Mouse (Mus musculus): Measurements from ENCODE around the gene Epb41l3. TPM values are rescaled to one million over a fixed set of nuclear protein-coding genes. Genes with fewer than 3 reads are reported as not detected.

The Epb41l3 gene
- total RNA-seq, 1 experiment from 2014 or later, result 3.2 TPM

GRCm38 (mm10) chr17:69303579-69304274, 228.2 kb downstream of the Epb41l3 start:
- no peak for ATAC-seq (replicated peaks; ENCODE audit: low read depth, poor library complexity, severe bottlenecking)

- ATAC-seq (replicated peaks; ENCODE audit: low read depth, poor library complexity, severe bottlenecking), result no peak
Observed at GRCm38 (mm10) chr17:69307636-69308035, 232.2 kb downstream of the Epb41l3 start.

- ATAC-seq (replicated peaks; ENCODE audit: low read depth, poor library complexity, severe bottlenecking), result no peak
Observed at GRCm38 (mm10) chr17:69309872-69310271, 234.4 kb downstream of the Epb41l3 start.

GRCm38 (mm10) chr17:69320496-69320895, 245.0 kb downstream of the Epb41l3 start:
- peak; percentile 99 for ATAC-seq (replicated peaks; ENCODE audit: low read depth, poor library complexity, severe bottlenecking)

- ATAC-seq (replicated peaks; ENCODE audit: low read depth, poor library complexity, severe bottlenecking), result no peak
Observed at GRCm38 (mm10) chr17:69322721-69323120, 247.2 kb downstream of the Epb41l3 start.

Other genes with a start within 250 kb of the Epb41l3 start
- not detected in 2 replicates for gene Tmem200c, start 249.1 kb upstream of the Epb41l3 start, total RNA-seq (2017)